Mouse (Mus musculus): ENCODE data around the gene Dgka. TPM values are rescaled to one million over a fixed set of nuclear protein-coding genes. Genes with fewer than 3 reads are reported as not detected.
A peak's percentile ranks its signal among the peaks of the same experiment; 100 is the strongest.

The Dgka gene
- polyA plus RNA-seq (2014; fragmentation: Nextera tagmentation; extraction: Ambion mirVana) = 5.9 and 8.0 TPM in 2 replicates

- H3K27ac ChIP-seq (replicated peaks; ENCODE audit: low read depth, low read length) = no peak within 1 kb of the TSS
These were observed at the start of gene Dgka for GRCm38 (mm10) chr10:128744680-128745601. TSS of gene Dgka (minus strand) at chr10:128744855.

GRCm38 (mm10) chr10:128794391-128794790, 49.7 kb upstream of the Dgka start:
- no peaks in the 10 kb centered on the region for H3K4me1 ChIP-seq (ENCODE audit: control insufficient read depth, insufficient read depth, low read length)

More at GRCm38 (mm10) chr10:128744680-128745601, at the start of gene Dgka:
- 24% methylated on average over 18 of the region's 18 CpGs for whole genome bisulfite sequencing
- Histone ChIP-seq H3K4me1 (ENCODE audit: control insufficient read depth, insufficient read depth, low read length) (peaks cover 4% of the 10 kb centered on the region; the same call in 1 of the 2 replicates), H3K4me3 (ENCODE audit: low read depth, low read length) (peak within 1 kb of the TSS; percentile 63), H3K27me3 (ENCODE audit: control insufficient read depth, insufficient read depth, low read length) (peaks cover 6% of the 10 kb centered on the region), H3K9me3 (replicated peaks; ENCODE audit: control insufficient read depth, low read length) (no peaks in the 10 kb centered on the region), H3K36me3 (replicated peaks; ENCODE audit: control insufficient read depth, insufficient read depth, low read depth, low read length) (no peaks in the 10 kb centered on the region), H3K4me2 (ENCODE audit: low read depth, low read length) (peak within 1 kb of the TSS; percentile 96), H3K9ac (replicated peaks; ENCODE audit: low read length) (peak within 1 kb of the TSS; percentile 75)
- peak; percentile 19 for DNase-seq (ENCODE audit: low spot score)
- ATAC-seq (replicated peaks; ENCODE audit: insufficient number of reproducible peaks, low FRiP score, low TSS enrichment, low read depth) = no peak

DNA sequence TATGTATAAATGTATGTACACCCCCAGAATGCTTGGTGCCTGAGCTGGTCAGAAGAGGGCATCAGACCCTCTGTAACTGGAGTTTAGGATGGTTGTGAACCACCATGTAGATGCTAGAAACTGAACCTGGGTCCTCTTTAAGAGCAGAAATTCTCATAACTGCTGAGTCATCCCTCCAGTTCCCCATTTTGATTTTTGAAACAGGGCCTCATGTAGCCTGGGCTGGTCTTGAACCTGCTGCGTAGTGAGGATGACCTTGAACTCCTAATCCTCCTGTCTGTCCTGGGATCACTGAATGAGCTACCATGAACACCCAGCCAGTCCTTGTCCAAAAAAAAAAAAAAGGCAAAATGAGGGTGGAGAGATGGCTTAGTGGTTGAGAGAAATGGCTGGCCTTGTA, 48.6 kb upstream of the Dgka start:
- no peak for ATAC-seq (replicated peaks; ENCODE audit: insufficient number of reproducible peaks, low FRiP score, low TSS enrichment, low read depth)
- 92% methylated on average over 1 of the region's 1 CpGs for WGBS

More at GRCm38 (mm10) chr10:128794391-128794790, 49.7 kb upstream of the Dgka start:
- WGBS = 87% methylated on average over 5 of the region's 5 CpGs
- Histone ChIP-seq H3K27ac (replicated peaks; ENCODE audit: low read depth, low read length) (no peak overlapping the region), H3K36me3 (replicated peaks; ENCODE audit: control insufficient read depth, insufficient read depth, low read depth, low read length) (no peaks in the 10 kb centered on the region), H3K9ac (replicated peaks; ENCODE audit: low read length) (no peak overlapping the region), H3K4me2 (ENCODE audit: low read depth, low read length) (no peak overlapping the region), H3K9me3 (replicated peaks; ENCODE audit: control insufficient read depth, low read length) (no peaks in the 10 kb centered on the region), H3K27me3 (ENCODE audit: control insufficient read depth, insufficient read depth, low read length) (no peaks in the 10 kb centered on the region), H3K4me3 (ENCODE audit: low read depth, low read length) (no peak overlapping the region)
- ATAC-seq (replicated peaks; ENCODE audit: insufficient number of reproducible peaks, low FRiP score, low TSS enrichment, low read depth) (no peak), DNase-seq (ENCODE audit: low spot score) (no peak)

GRCm38 (mm10) chr10:128792041-128792440, 47.4 kb upstream of the Dgka start:
- Histone ChIP-seq H3K9me3 (replicated peaks; ENCODE audit: control insufficient read depth, low read length) (no peaks in the 10 kb centered on the region), H3K4me1 (ENCODE audit: control insufficient read depth, insufficient read depth, low read length) (no peaks in the 10 kb centered on the region), H3K36me3 (replicated peaks; ENCODE audit: control insufficient read depth, insufficient read depth, low read depth, low read length) (no peaks in the 10 kb centered on the region), H3K27me3 (ENCODE audit: control insufficient read depth, insufficient read depth, low read length) (no peaks in the 10 kb centered on the region), H3K27ac (replicated peaks; ENCODE audit: low read depth, low read length) (no peak overlapping the region), H3K9ac (replicated peaks; ENCODE audit: low read length) (no peak overlapping the region), H3K4me2 (ENCODE audit: low read depth, low read length) (no peak overlapping the region), H3K4me3 (ENCODE audit: low read depth, low read length) (no peak overlapping the region)
- ATAC-seq (replicated peaks; ENCODE audit: insufficient number of reproducible peaks, low FRiP score, low TSS enrichment, low read depth) (no peak), DNase-seq (ENCODE audit: low spot score) (no peak)

More for the DNA sequence above, 48.6 kb upstream of the Dgka start:
- no peak overlapping the region for H3K9ac ChIP-seq (replicated peaks; ENCODE audit: low read length)
- H3K27ac ChIP-seq (replicated peaks; ENCODE audit: low read depth, low read length) = no peak overlapping the region
- no peaks in the 10 kb centered on the region for H3K36me3 ChIP-seq (replicated peaks; ENCODE audit: control insufficient read depth, insufficient read depth, low read depth, low read length)
- no peaks in the 10 kb centered on the region for H3K27me3 ChIP-seq (ENCODE audit: control insufficient read depth, insufficient read depth, low read length)
- no peak overlapping the region for H3K4me2 ChIP-seq (ENCODE audit: low read depth, low read length)
- H3K9me3 ChIP-seq (replicated peaks; ENCODE audit: control insufficient read depth, low read length) = no peaks in the 10 kb centered on the region
- H3K4me3 ChIP-seq (ENCODE audit: low read depth, low read length) = no peak overlapping the region
- H3K4me1 ChIP-seq (ENCODE audit: control insufficient read depth, insufficient read depth, low read length) = no peaks in the 10 kb centered on the region
- DNase-seq (ENCODE audit: low spot score) = no peak

DNA sequence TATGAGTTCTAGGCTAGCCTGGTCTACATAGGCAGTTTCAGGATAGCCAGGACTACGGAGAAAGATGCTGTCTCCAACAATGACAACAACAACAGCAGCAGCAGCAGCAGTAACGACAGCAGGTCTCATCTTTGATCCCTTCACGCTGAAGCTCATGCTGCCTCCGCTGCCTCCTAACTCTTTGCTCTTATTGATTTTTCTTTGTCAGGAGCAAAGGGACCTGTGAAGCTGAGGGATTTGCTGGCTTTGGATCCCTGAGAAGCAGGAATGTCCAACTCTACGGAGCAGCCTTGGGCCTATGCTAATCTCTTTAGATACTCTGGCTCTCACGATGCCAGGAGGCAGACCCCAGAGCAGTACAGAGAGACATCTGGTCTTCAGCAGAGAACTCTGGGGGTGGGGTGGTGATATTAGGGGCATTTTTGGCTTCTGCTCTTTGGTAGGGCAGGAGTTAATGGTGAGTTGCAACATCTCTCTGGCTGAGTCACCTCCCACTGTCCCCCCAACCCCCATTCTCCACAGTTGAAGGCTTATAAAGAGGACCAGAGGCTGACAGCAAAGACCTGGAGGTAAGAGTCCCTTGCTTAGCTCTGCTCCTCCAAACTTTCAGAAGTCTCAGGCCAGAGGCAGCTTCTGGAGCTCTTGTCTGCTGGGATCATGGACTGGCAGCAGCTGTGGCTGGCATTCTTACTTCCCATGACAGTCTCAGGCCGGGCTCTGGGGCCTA, 45.9 kb upstream of the Dgka start, which contains the start of gene Mmp19:
TSS of gene Mmp19 (plus strand) at position 513 of the 727 bp plus-strand sequence.
- no peak within 1 kb of the TSS for H3K9ac ChIP-seq (replicated peaks; ENCODE audit: low read length)
- H3K4me1 ChIP-seq (ENCODE audit: control insufficient read depth, insufficient read depth, low read length) = no peaks in the 10 kb centered on the region
- ATAC-seq (replicated peaks; ENCODE audit: insufficient number of reproducible peaks, low FRiP score, low TSS enrichment, low read depth) = no peak
- WGBS = 75% methylated on average over 7 of the region's 7 CpGs
- H3K4me2 ChIP-seq (ENCODE audit: low read depth, low read length) = no peak within 1 kb of the TSS
- H3K36me3 ChIP-seq (replicated peaks; ENCODE audit: control insufficient read depth, insufficient read depth, low read depth, low read length) = no peaks in the 10 kb centered on the region
- no peak within 1 kb of the TSS for H3K4me3 ChIP-seq (ENCODE audit: low read depth, low read length)
- H3K9me3 ChIP-seq (replicated peaks; ENCODE audit: control insufficient read depth, low read length) = no peaks in the 10 kb centered on the region
- no peak within 1 kb of the TSS for H3K27ac ChIP-seq (replicated peaks; ENCODE audit: low read depth, low read length)
- H3K27me3 ChIP-seq (ENCODE audit: control insufficient read depth, insufficient read depth, low read length) = no peaks in the 10 kb centered on the region
- DNase-seq (ENCODE audit: low spot score) = no peak

DNA sequence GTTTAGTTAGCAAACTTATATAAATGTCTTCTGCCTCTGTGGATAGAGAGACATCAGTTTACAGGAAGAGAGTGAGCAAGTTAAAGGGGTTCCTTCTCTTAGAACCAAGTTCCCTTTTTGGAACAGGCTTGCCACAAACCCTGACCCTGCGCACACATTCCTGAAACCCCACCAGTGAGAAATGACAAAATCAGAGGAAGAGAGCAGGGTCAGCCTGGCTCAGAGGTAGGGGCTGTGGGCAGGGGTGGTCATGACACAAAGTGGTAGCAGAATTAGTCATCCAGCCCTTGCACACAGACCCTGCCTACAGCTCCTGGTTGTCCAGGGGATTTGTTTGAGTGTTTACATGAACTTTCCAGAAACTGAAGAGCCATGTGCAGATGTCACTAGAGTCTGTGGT, 35.5 kb upstream of the Dgka start:
- H3K4me1 ChIP-seq (ENCODE audit: control insufficient read depth, insufficient read depth, low read length) = no peaks in the 10 kb centered on the region
- H3K27me3 ChIP-seq (ENCODE audit: control insufficient read depth, insufficient read depth, low read length) = no peaks in the 10 kb centered on the region
- 81% methylated on average over 1 of the region's 1 CpGs for WGBS
- H3K27ac ChIP-seq (replicated peaks; ENCODE audit: low read depth, low read length) = no peak overlapping the region
- no peak for DNase-seq (ENCODE audit: low spot score)
- H3K4me2 ChIP-seq (ENCODE audit: low read depth, low read length) = no peak overlapping the region
- H3K4me3 ChIP-seq (ENCODE audit: low read depth, low read length) = no peak overlapping the region
- no peaks in the 10 kb centered on the region; the same call in none of the 2 replicates for H3K9me3 ChIP-seq (replicated peaks; ENCODE audit: control insufficient read depth, low read length)
- ATAC-seq (replicated peaks; ENCODE audit: insufficient number of reproducible peaks, low FRiP score, low TSS enrichment, low read depth) = no peak
- H3K36me3 ChIP-seq (replicated peaks; ENCODE audit: control insufficient read depth, insufficient read depth, low read depth, low read length) = no peaks in the 10 kb centered on the region
- H3K9ac ChIP-seq (replicated peaks; ENCODE audit: low read length) = no peak overlapping the region

DNA sequence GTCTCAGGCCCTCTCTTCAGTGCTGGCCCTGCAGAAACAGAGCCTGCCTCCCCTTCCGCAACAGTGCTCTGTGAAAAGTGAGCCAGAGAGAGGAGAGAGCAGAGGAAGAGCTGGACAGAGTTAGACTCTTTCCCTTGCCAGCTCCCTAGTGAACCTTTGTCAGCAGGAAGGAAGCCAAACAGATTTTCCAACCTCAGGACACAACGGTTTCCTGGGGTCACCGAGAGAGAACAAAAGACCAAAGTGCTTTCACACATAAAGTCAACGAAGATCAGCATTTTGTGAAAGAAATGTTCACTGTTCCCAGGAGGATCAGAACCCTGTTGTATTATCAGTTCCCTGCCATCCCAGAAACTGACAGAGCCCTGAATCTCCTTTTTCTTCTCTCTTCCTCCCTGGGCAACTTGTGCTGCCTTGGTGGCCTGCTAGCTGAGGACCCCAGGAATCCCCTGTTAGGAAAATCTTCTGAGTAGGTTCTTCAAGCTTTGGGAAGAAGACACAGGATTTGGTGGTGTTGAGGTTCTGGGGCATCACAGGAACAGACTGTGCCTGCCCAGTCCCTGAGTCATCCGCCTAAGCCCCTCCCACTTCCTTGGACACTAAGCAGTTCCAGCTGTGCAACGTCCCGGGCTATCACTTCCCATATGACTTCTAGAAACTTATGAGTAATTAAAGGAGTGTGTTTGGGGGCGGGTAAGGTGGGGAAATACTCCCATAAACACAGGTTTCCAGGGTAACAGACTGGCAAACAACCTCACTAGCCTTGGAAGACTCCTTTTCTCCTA, 34.5 kb upstream of the Dgka start:
- no peak overlapping the region for H3K4me3 ChIP-seq (ENCODE audit: low read depth, low read length)
- no peaks in the 10 kb centered on the region for H3K36me3 ChIP-seq (replicated peaks; ENCODE audit: control insufficient read depth, insufficient read depth, low read depth, low read length)
- H3K27ac ChIP-seq (replicated peaks; ENCODE audit: low read depth, low read length) = peak overlapping the region; percentile 81
- H3K9me3 ChIP-seq (replicated peaks; ENCODE audit: control insufficient read depth, low read length) = no peaks in the 10 kb centered on the region; the same call in 1 of the 2 replicates
- ATAC-seq (replicated peaks; ENCODE audit: insufficient number of reproducible peaks, low FRiP score, low TSS enrichment, low read depth) (peak; percentile 93), DNase-seq (ENCODE audit: low spot score) (peak; percentile 91)
- no peak overlapping the region for H3K4me2 ChIP-seq (ENCODE audit: low read depth, low read length)
- H3K9ac ChIP-seq (replicated peaks; ENCODE audit: low read length) = peak overlapping the region; percentile 43
- H3K27me3 ChIP-seq (ENCODE audit: control insufficient read depth, insufficient read depth, low read length) = no peaks in the 10 kb centered on the region
- H3K4me1 ChIP-seq (ENCODE audit: control insufficient read depth, insufficient read depth, low read length) = no peaks in the 10 kb centered on the region
- 17% methylated on average over 8 of the region's 8 CpGs for WGBS

Measured in embryonic facial prominence, embryonic 11.5 days (tissue).